Mouse (Mus musculus) spleen, adult 2 months (tissue): Measurements from ENCODE around the gene Crb2.

Experiments
- CTCF ChIP-seq: fragments of 200-500 bp; IDR thresholded peaks from 2 replicates; pipeline ENCODE4 v1.5.1; 2011; ENCODE audit warnings: mild to moderate bottlenecking, inconsistent platforms; ENCODE audit not compliant: insufficient read depth, insufficient read length, insufficient replicate concordance; ENCODE audit errors: extremely low read depth
- POLR2A ChIP-seq: fragments of 200-500 bp; IDR thresholded peaks from 2 replicates; pipeline ENCODE4 v1.6.1; 2011; ENCODE audit warnings: low read depth, low read length, inconsistent platforms

DNA sequence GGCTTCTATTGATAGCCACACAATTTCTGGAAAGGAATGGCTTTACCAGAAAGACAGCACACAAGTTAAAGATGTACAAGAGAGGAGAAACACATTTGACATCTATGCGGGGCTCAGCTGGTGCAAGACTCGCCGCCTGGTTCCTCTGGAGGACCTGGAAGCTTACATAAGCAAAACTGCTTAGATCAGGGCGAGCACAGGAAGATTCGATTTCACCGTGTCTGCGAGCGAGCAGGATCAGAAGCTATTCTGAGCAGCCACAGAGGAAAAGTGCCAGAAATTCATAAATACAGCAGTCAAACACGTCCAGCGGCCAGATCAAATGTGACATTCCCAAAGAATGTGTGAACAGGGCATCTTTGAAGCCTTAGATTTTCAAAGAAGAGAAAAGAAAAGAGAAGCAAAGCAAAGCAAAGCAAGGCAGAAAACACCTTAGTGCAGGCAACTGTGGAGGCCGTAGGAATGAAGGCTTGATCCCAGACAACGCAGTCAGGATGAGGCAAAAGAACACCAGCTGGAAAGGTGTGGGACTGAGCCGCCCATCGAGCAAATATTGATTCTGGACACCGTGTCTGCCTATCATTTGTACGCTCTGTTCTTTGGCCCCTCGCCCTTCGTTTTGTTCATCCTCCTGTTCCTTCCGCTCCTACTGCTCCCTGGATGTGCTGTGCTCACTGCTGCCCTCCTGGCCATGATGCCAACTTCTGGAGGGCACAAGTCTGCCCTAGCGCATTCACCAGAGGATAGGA is 34.1 kb upstream of the Crb2 start:
- no peak for TF ChIP-seq CTCF
- TF ChIP-seq POLR2A, result no peak
